Mouse (Mus musculus): ENCODE measurements around the gene Fbxo47. TPM values are rescaled to one million over a fixed set of nuclear protein-coding genes. Genes with fewer than 3 reads are reported as not detected.

The Fbxo47 gene
- 3.6 TPM for polyA plus RNA-seq (2014; fragmentation: Illumina TruSeq; extraction: RNeasy Lipid Tissue Mini Kit (QIAGEN cat#74804); ENCODE audit: low read depth, low replicate concordance)

DNA sequence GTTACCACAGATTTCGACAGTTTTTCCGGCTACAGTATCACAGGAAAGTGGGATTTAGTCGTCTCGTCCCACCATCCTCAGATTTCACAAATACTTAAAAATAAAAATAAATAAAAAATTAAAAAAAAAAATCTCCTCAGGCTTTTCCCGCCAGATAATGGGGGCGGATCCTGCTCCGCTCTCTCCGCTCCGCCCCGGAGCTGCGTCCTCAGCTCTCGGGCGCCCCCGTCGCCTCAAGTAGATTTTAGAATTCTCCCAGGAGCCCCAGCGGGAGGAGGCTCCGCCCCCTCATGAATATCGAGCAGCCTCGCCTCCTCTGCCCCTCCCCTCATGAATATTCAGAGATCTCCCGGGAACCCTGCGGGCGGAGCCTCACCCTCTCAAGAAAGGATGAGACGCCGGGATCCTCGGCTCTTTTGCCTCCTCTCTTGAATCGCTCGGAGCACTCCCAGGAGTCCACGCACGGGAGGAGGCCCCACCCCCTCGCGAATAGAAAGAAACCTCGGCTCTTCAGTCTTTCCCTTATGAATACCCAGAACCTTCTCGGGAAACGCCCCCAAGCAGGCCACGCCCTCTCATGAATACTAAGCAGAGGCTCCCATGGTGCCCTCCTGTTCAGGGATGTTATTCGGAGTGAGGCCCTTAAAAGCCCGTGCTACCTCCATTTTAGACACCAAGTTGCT is at the start of gene Fbxo47:
Fbxo47 (minus strand) TSS at position 237 of the 683 bp plus-strand sequence.

DNA sequence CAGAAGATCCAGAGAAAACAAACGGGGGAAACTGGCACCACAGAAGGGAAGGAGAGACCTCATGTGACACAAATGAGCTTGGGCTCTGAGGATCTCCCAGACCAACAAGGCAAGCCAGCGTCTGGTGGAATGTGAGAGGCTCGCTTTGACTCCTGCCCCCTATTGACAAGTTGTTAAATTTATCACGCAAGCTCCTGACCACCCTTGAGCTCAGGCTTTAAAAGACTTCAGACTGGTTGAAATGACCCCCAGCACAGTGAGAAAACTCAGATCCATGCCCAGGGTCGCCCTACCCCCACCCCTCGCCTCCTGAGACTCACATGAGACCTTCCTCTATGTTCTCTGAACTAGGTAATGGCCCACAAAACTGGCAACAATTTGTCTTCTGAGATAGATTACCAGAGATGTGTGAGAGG is 43.4 kb downstream of the Fbxo47 start, which contains the start of gene B230217C12Rik:
B230217C12Rik (plus strand) TSS at position 242 of the 416 bp plus-strand sequence.

Other genes with a start within 250 kb of the Fbxo47 start
- gene Mllt6, start 220.7 kb downstream of the Fbxo47 start, polyA plus RNA-seq (2014; fragmentation: Illumina TruSeq; extraction: RNeasy Lipid Tissue Mini Kit (QIAGEN cat#74804); ENCODE audit: low read depth, low replicate concordance), result 4.9 TPM
- 12.9 TPM for gene Cisd3, start 198.3 kb downstream of the Fbxo47 start, polyA plus RNA-seq (2014; fragmentation: Illumina TruSeq; extraction: RNeasy Lipid Tissue Mini Kit (QIAGEN cat#74804); ENCODE audit: low read depth, low replicate concordance)
- gene Pcgf2, start 183.7 kb downstream of the Fbxo47 start, polyA plus RNA-seq (2014; fragmentation: Illumina TruSeq; extraction: RNeasy Lipid Tissue Mini Kit (QIAGEN cat#74804); ENCODE audit: low read depth, low replicate concordance), result 2.9 TPM
- 7.2 TPM for gene Psmb3, start 180.8 kb downstream of the Fbxo47 start, polyA plus RNA-seq (2014; fragmentation: Illumina TruSeq; extraction: RNeasy Lipid Tissue Mini Kit (QIAGEN cat#74804); ENCODE audit: low read depth, low replicate concordance)
- gene Pip4k2b, start 139.4 kb downstream of the Fbxo47 start, polyA plus RNA-seq (2014; fragmentation: Illumina TruSeq; extraction: RNeasy Lipid Tissue Mini Kit (QIAGEN cat#74804); ENCODE audit: low read depth, low replicate concordance), result 4.6 TPM
- 11.6 TPM for gene Cwc25, start 117.6 kb downstream of the Fbxo47 start, polyA plus RNA-seq (2014; fragmentation: Illumina TruSeq; extraction: RNeasy Lipid Tissue Mini Kit (QIAGEN cat#74804); ENCODE audit: low read depth, low replicate concordance)
- gene 1700001P01Rik, start 108.2 kb downstream of the Fbxo47 start, polyA plus RNA-seq (2014; fragmentation: Illumina TruSeq; extraction: RNeasy Lipid Tissue Mini Kit (QIAGEN cat#74804); ENCODE audit: low read depth, low replicate concordance), result not detected
- gene Rpl23, start 101.7 kb downstream of the Fbxo47 start, polyA plus RNA-seq (2014; fragmentation: Illumina TruSeq; extraction: RNeasy Lipid Tissue Mini Kit (QIAGEN cat#74804); ENCODE audit: low read depth, low replicate concordance), result 1,275 TPM
- gene Lasp1, start 85.2 kb downstream of the Fbxo47 start, polyA plus RNA-seq (2014; fragmentation: Illumina TruSeq; extraction: RNeasy Lipid Tissue Mini Kit (QIAGEN cat#74804); ENCODE audit: low read depth, low replicate concordance), result 32.3 TPM
- 3.2 TPM for gene B230217C12Rik, start 43.4 kb downstream of the Fbxo47 start, polyA plus RNA-seq (2014; fragmentation: Illumina TruSeq; extraction: RNeasy Lipid Tissue Mini Kit (QIAGEN cat#74804); ENCODE audit: low read depth, low replicate concordance)
- not detected for gene Plxdc1, start 102.3 kb upstream of the Fbxo47 start, polyA plus RNA-seq (2014; fragmentation: Illumina TruSeq; extraction: RNeasy Lipid Tissue Mini Kit (QIAGEN cat#74804); ENCODE audit: low read depth, low replicate concordance)
- gene Arl5c, start 112.0 kb upstream of the Fbxo47 start, polyA plus RNA-seq (2014; fragmentation: Illumina TruSeq; extraction: RNeasy Lipid Tissue Mini Kit (QIAGEN cat#74804); ENCODE audit: low read depth, low replicate concordance), result not detected
- gene Cacnb1, start 138.9 kb upstream of the Fbxo47 start, polyA plus RNA-seq (2014; fragmentation: Illumina TruSeq; extraction: RNeasy Lipid Tissue Mini Kit (QIAGEN cat#74804); ENCODE audit: low read depth, low replicate concordance), result not detected
- 76.3 TPM for gene Rpl19, start 142.6 kb upstream of the Fbxo47 start, polyA plus RNA-seq (2014; fragmentation: Illumina TruSeq; extraction: RNeasy Lipid Tissue Mini Kit (QIAGEN cat#74804); ENCODE audit: low read depth, low replicate concordance)
- gene Stac2, start 169.3 kb upstream of the Fbxo47 start, polyA plus RNA-seq (2014; fragmentation: Illumina TruSeq; extraction: RNeasy Lipid Tissue Mini Kit (QIAGEN cat#74804); ENCODE audit: low read depth, low replicate concordance), result not detected